Mouse (Mus musculus): Measurements from ENCODE around the gene Serpina1e. TPM values are rescaled to one million over a fixed set of nuclear protein-coding genes. Genes with fewer than 3 reads are reported as not detected.

The Serpina1e gene
- polyA plus RNA-seq, 1 experiment = 0.53 TPM

DNA sequence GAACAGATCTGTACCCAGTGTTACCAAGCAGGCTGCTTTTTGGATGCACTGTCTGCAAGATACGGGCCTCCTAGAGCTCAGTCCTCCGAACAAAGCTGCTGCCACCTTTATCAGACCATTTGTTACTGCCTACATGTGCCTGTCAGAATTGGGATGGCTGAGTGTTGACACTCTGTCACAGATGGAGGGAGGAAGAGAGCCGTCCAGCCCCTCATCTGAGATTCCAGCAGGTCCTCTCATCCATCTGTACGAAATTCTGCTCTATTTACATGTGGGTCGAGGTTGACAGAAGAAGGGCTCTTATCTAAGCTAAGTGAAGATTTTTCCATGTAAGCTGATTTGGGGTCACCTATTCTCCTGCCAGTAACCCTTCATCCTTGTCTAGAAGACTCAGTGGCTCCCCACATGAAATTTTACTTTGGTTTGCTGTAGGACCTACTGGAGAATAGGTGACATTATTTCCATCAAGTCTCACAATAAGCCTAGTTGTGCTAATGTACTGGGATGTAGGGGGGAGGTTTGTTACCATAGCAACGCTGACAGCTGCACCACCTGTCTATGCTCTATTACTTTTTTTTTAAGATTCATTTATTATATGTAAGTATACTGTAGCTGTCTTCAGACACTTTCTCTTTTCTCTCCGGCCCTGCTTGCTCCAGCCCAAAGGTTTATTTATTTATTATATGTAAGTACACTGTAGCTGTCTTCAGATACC, 23.0 kb upstream of the Serpina1e start:
- Histone ChIP-seq H3K4me3 (no peak overlapping the region), H3ac (ENCODE audit: control insufficient read depth, insufficient read length) (no peak overlapping the region), H3K36me3 (ENCODE audit: control insufficient read depth, insufficient read depth) (no peaks in the 10 kb centered on the region), H3K27me3 (ENCODE audit: control insufficient read depth, insufficient read depth, insufficient read length) (peaks cover 4% of the 10 kb centered on the region), H3K4me2 (ENCODE audit: low read depth) (no peak overlapping the region), H3K79me2 (ENCODE audit: control insufficient read depth, insufficient read depth) (no peaks in the 10 kb centered on the region)
- TF ChIP-seq TCF3 (IDR thresholded peaks at IDR 0.05; ENCODE audit: insufficient read length, low read depth) = no peak
- TF ChIP-seq MYOG (IDR thresholded peaks at IDR 0.05; ENCODE audit: control insufficient read depth in 1 of 3, insufficient read depth in 1 of 3, insufficient read length in 2 of 3, low read depth in 2 of 3) = no peak
- TF ChIP-seq MYOD1 (IDR thresholded peaks at IDR 0.05; ENCODE audit: control insufficient read depth in 1 of 3, insufficient read length in 2 of 3, low read depth in 2 of 3) = no peak
- no peak for TF ChIP-seq E2F4 (IDR thresholded peaks at IDR 0.05; ENCODE audit: insufficient read depth)
- no peak for TF ChIP-seq CEBPB (IDR thresholded peaks at IDR 0.05; ENCODE audit: insufficient read depth, poor library complexity, severe bottlenecking)
- TF ChIP-seq REST (IDR thresholded peaks at IDR 0.05; ENCODE audit: insufficient read depth, insufficient read length) = no peak
- no peak for TF ChIP-seq USF1 (IDR thresholded peaks at IDR 0.05; ENCODE audit: low read depth)
- no peak for TF ChIP-seq TCF12 (IDR thresholded peaks at IDR 0.05; ENCODE audit: insufficient read depth, poor library complexity, severe bottlenecking)
- no peak for TF ChIP-seq POLR2A (IDR thresholded peaks at IDR 0.05; ENCODE audit: insufficient read length, low read depth)
- no peak for TF ChIP-seq MAX (IDR thresholded peaks at IDR 0.05; ENCODE audit: low read depth)
- TF ChIP-seq SRF (IDR thresholded peaks at IDR 0.05; ENCODE audit: control insufficient read depth, insufficient read length, low read depth) = no peak
- no peak for TF ChIP-seq POLR2AphosphoS2 (IDR thresholded peaks at IDR 0.05; ENCODE audit: insufficient read length, low read depth)

DNA sequence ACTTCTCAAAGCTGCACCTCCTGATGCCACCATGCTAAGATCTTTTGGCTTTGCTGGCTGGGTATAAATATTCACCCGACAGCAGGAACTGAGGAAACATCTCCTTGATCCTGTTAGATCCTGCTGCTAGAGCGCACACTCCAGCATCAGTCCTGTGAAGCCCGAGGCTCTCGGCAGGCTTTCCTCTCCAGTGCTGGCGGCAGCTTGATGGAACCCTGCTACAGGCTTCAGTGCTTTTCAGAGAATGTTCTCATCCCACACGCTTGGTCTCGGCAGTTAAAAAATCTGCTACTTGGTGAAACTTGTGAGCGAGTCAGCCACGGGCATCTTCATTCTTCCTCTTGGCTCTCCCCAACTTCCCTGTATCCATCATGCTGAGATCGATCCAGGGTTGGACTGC, 19.5 kb upstream of the Serpina1e start:
- no peaks in the 10 kb centered on the region for H3K36me3 ChIP-seq (ENCODE audit: control insufficient read depth, insufficient read depth)
- no peak overlapping the region for H3K4me2 ChIP-seq (ENCODE audit: low read depth)
- H3K27me3 ChIP-seq (ENCODE audit: control insufficient read depth, insufficient read depth, insufficient read length) = peaks cover 4% of the 10 kb centered on the region
- TF ChIP-seq USF1 (IDR thresholded peaks at IDR 0.05; ENCODE audit: low read depth) (no peak), E2F4 (IDR thresholded peaks at IDR 0.05; ENCODE audit: insufficient read depth) (no peak), POLR2A (IDR thresholded peaks at IDR 0.05; ENCODE audit: insufficient read length, low read depth) (no peak), TCF3 (IDR thresholded peaks at IDR 0.05; ENCODE audit: insufficient read length, low read depth) (no peak), REST (IDR thresholded peaks at IDR 0.05; ENCODE audit: insufficient read depth, insufficient read length) (no peak), SRF (IDR thresholded peaks at IDR 0.05; ENCODE audit: control insufficient read depth, insufficient read length, low read depth) (no peak), MAX (IDR thresholded peaks at IDR 0.05; ENCODE audit: low read depth) (no peak), MYOD1 (IDR thresholded peaks at IDR 0.05; ENCODE audit: control insufficient read depth in 1 of 3, insufficient read length in 2 of 3, low read depth in 2 of 3) (no peak), TCF12 (IDR thresholded peaks at IDR 0.05; ENCODE audit: insufficient read depth, poor library complexity, severe bottlenecking) (no peak), CEBPB (IDR thresholded peaks at IDR 0.05; ENCODE audit: insufficient read depth, poor library complexity, severe bottlenecking) (no peak), POLR2AphosphoS2 (IDR thresholded peaks at IDR 0.05; ENCODE audit: insufficient read length, low read depth) (no peak), MYOG (IDR thresholded peaks at IDR 0.05; ENCODE audit: control insufficient read depth in 1 of 3, insufficient read depth in 1 of 3, insufficient read length in 2 of 3, low read depth in 2 of 3) (no peak)
- H3K4me3 ChIP-seq = no peak overlapping the region
- H3ac ChIP-seq (ENCODE audit: control insufficient read depth, insufficient read length) = no peak overlapping the region
- no peaks in the 10 kb centered on the region for H3K79me2 ChIP-seq (ENCODE audit: control insufficient read depth, insufficient read depth)

DNA sequence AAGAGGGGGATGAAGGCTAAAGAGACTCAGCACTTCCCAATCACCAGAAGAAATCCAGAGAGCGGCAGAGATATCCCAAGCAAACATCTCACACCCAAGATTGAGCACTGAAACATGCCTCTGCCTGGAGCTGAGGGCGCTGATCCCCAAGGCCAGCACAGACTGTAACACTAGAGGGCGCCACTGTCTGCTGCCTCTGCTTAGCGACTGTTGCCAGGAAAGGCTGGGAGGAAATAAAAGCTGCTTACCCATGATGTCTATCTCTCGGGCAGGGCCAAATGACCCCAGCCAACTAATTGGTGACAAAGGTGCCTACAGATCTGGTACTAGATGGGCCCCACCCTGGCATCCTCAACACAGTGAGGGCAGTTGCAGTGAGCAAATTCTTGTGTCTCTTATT, 19.1 kb upstream of the Serpina1e start:
- Histone ChIP-seq H3K79me2 (ENCODE audit: control insufficient read depth, insufficient read depth) (no peaks in the 10 kb centered on the region), H3K4me2 (ENCODE audit: low read depth) (no peak overlapping the region), H3K27me3 (ENCODE audit: control insufficient read depth, insufficient read depth, insufficient read length) (peaks cover 4% of the 10 kb centered on the region), H3K36me3 (ENCODE audit: control insufficient read depth, insufficient read depth) (no peaks in the 10 kb centered on the region), H3ac (ENCODE audit: control insufficient read depth, insufficient read length) (no peak overlapping the region), H3K4me3 (no peak overlapping the region)
- TF ChIP-seq USF1 (IDR thresholded peaks at IDR 0.05; ENCODE audit: low read depth) = no peak
- TF ChIP-seq POLR2AphosphoS2 (IDR thresholded peaks at IDR 0.05; ENCODE audit: insufficient read length, low read depth) = no peak
- no peak for TF ChIP-seq POLR2A (IDR thresholded peaks at IDR 0.05; ENCODE audit: insufficient read length, low read depth)
- no peak for TF ChIP-seq TCF3 (IDR thresholded peaks at IDR 0.05; ENCODE audit: insufficient read length, low read depth)
- no peak for TF ChIP-seq MAX (IDR thresholded peaks at IDR 0.05; ENCODE audit: low read depth)
- TF ChIP-seq CEBPB (IDR thresholded peaks at IDR 0.05; ENCODE audit: insufficient read depth, poor library complexity, severe bottlenecking) = no peak
- no peak for TF ChIP-seq E2F4 (IDR thresholded peaks at IDR 0.05; ENCODE audit: insufficient read depth)
- no peak for TF ChIP-seq MYOG (IDR thresholded peaks at IDR 0.05; ENCODE audit: control insufficient read depth in 1 of 3, insufficient read depth in 1 of 3, insufficient read length in 2 of 3, low read depth in 2 of 3)
- TF ChIP-seq SRF (IDR thresholded peaks at IDR 0.05; ENCODE audit: control insufficient read depth, insufficient read length, low read depth) = no peak
- no peak for TF ChIP-seq REST (IDR thresholded peaks at IDR 0.05; ENCODE audit: insufficient read depth, insufficient read length)
- no peak for TF ChIP-seq TCF12 (IDR thresholded peaks at IDR 0.05; ENCODE audit: insufficient read depth, poor library complexity, severe bottlenecking)
- no peak for TF ChIP-seq MYOD1 (IDR thresholded peaks at IDR 0.05; ENCODE audit: control insufficient read depth in 1 of 3, insufficient read length in 2 of 3, low read depth in 2 of 3)

DNA sequence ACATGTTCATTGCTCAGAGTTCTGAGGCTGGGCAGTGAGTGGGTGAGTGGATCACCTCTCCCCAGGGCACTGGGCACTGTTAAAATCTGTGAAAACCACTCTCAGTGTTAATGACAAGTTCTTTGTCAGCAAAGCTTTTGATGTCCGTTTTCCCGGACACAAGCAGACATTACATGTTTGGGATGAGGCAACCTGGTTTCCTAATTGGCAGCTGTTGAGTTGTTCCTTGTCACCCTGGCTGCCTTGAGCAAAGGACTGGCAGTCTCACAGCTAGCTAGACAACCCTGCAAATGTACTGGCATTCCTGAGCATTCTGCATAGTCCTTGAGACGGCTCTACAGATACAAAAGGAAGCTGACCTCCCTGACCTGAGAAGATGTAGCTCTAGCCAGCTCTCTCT, 18.3 kb upstream of the Serpina1e start:
- Histone ChIP-seq H3K27me3 (ENCODE audit: control insufficient read depth, insufficient read depth, insufficient read length) (peaks cover 4% of the 10 kb centered on the region), H3K79me2 (ENCODE audit: control insufficient read depth, insufficient read depth) (no peaks in the 10 kb centered on the region), H3K4me2 (ENCODE audit: low read depth) (no peak overlapping the region), H3K36me3 (ENCODE audit: control insufficient read depth, insufficient read depth) (no peaks in the 10 kb centered on the region), H3K4me3 (no peak overlapping the region), H3ac (ENCODE audit: control insufficient read depth, insufficient read length) (no peak overlapping the region)
- TF ChIP-seq CEBPB (IDR thresholded peaks at IDR 0.05; ENCODE audit: insufficient read depth, poor library complexity, severe bottlenecking) (no peak), USF1 (IDR thresholded peaks at IDR 0.05; ENCODE audit: low read depth) (no peak)

All from myocyte (in vitro differentiated cells).